Mouse (Mus musculus): ENCODE data around the gene Arxes2. TPM values are rescaled to one million over a fixed set of nuclear protein-coding genes. Genes with fewer than 3 reads are reported as not detected.
"Not testable (repeated sequence)": the region's sequence is repeated elsewhere in the genome, so short reads cannot be mapped to it uniquely, and the experiment has no call there.

Arxes2 gene
- total RNA-seq (2021) (10 to 100 TPM; 28.6 to 97.9 TPM), polyA plus RNA-seq (2012; rRNA removed) (41.3 and 107 TPM in 2 replicates)
- long read RNA-seq, transcript Arxes2-201 (1 exons, 1,532 nt): major isoform, 75 of 75 reads
- long read RNA-seq, partial matches to known transcripts: 0 of 75 reads
- long read RNA-seq, other reads (novel, unspliced or antisense): 0 of 75 reads

GRCm38 (mm10) chrX:135993664-135994119 is at the start of gene Arxes2:
Gene Arxes2 (plus strand): TSS chrX:135993824.
- DNase-seq: not testable (repeated sequence)

GRCm38 (mm10) chrX:135948699-135949437 is 44.8 kb upstream of the Arxes2 start:
- DNase-seq: no peak

GRCm38 (mm10) chrX:135956988-135957690 is 36.5 kb upstream of the Arxes2 start:
- no peak for DNase-seq

GRCm38 (mm10) chrX:135957691-135958081 is 35.9 kb upstream of the Arxes2 start:
- no peak for DNase-seq

GRCm38 (mm10) chrX:135958589-135959225 is 34.9 kb upstream of the Arxes2 start:
- DNase-seq: no peak

- DNase-seq: no peak
Observed at GRCm38 (mm10) chrX:135959536-135959935, 34.1 kb upstream of the Arxes2 start.

GRCm38 (mm10) chrX:135962342-135962741 is 31.3 kb upstream of the Arxes2 start:
- DNase-seq: no peak

- no peak for DNase-seq
Observed at GRCm38 (mm10) chrX:135963130-135963529, 30.5 kb upstream of the Arxes2 start.

GRCm38 (mm10) chrX:135963629-135964028 is 30.0 kb upstream of the Arxes2 start:
- no peak for DNase-seq

GRCm38 (mm10) chrX:135973597-135974423 is 19.8 kb upstream of the Arxes2 start:
- no peak for DNase-seq

GRCm38 (mm10) chrX:135974424-135975225 is 19.0 kb upstream of the Arxes2 start:
- DNase-seq: no peak

- peak; percentile 67 for DNase-seq
Observed at GRCm38 (mm10) chrX:135975226-135975552, 18.4 kb upstream of the Arxes2 start.

GRCm38 (mm10) chrX:135984539-135985260 is 8.9 kb upstream of the Arxes2 start:
- no peak for DNase-seq

GRCm38 (mm10) chrX:135986267-135986666 is 7.4 kb upstream of the Arxes2 start:
- DNase-seq: no peak

- no peak for DNase-seq
Observed at GRCm38 (mm10) chrX:135990661-135991060, 3.0 kb upstream of the Arxes2 start.

GRCm38 (mm10) chrX:135993192-135993594 is 431 bp upstream of the Arxes2 start:
- not testable (repeated sequence) for DNase-seq

GRCm38 (mm10) chrX:136007199-136007843 is 13.7 kb downstream of the Arxes2 start:
- DNase-seq: no peak

- DNase-seq: no peak
Observed at GRCm38 (mm10) chrX:136014392-136014791, 20.8 kb downstream of the Arxes2 start.

GRCm38 (mm10) chrX:136030331-136030730 is 36.7 kb downstream of the Arxes2 start:
- DNase-seq: no peak

Measured in adrenal gland, adult 2 months (tissue).